Mouse (Mus musculus) regulatory T cell (primary cell): Measurements from ENCODE around the gene Gm14743.
"Not testable (repeated sequence)": the region's sequence is repeated elsewhere in the genome, so short reads cannot be mapped to it uniquely, and the experiment has no call there.

Experiments used
- in situ Hi-C: fragments of 300-600 bp; cut with MboI, MseI; formaldehyde crosslinking; loops from one replicate; pipeline ENCODE4 v1.15.1; 2025; ENCODE audit warnings: high pct_unique_total_duplicates

Gm14743 gene

GRCm38 (mm10) chrX:78245821-78246220 is at the start of gene Gm14743:
Gene Gm14743, minus strand, starts transcription at chrX:78245921.
- in situ Hi-C loops: not testable (repeated sequence)

GRCm38 (mm10) chrX:78202829-78203228 is 42.9 kb downstream of the Gm14743 start:
- in situ Hi-C loops: no loop called here

GRCm38 (mm10) chrX:78202220-78202619 is 43.5 kb downstream of the Gm14743 start:
- in situ Hi-C loops: not testable (repeated sequence)
